Mouse (Mus musculus): Measurements from ENCODE around the gene Phf23.

Phf23 gene

DNA sequence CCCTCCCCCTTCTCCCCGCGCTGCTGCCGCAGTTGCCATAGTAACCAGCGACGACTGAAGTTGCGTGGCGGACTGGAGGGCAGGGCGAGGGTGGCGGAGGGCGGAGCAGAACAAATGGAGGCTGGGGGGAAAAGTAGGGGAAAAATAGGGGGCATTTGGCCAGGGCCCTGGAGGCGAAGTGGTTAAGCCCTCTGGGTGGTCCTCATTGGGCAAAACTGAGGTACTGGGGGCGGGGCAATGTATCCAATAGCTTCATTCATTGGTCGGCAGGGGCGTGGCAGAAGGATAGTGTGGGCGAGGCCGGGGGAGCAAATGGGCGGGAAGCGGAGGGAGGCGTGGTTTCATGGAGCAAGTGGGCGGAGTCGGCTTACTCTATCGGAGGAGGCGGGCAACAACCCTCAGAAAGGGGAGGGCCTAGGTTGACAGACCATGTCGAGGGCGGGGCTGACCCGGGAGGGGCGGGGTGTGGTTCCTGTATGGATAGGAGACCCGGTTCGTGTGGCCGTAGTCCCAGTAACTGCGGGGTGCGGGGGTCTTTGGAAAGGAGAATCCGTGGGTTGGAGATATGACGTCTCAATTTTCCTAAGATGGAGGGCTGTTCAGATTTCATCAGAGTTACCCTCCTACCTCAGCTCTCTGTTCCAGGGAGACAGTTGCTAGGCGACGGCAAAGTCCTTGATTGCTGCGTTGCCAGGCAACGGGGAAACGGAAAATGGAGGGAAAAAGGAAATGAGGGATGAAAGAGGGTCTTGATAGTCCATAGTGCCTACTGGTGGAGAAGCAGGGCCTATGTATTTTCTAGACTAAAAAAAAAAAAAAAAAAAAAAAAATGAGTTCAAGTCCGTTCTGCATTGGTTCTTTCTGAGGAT, 25.9 kb downstream of the Phf23 start:
- peak; percentile 94 for DNase-seq (ENCODE audit: low read depth, low spot score)

DNA sequence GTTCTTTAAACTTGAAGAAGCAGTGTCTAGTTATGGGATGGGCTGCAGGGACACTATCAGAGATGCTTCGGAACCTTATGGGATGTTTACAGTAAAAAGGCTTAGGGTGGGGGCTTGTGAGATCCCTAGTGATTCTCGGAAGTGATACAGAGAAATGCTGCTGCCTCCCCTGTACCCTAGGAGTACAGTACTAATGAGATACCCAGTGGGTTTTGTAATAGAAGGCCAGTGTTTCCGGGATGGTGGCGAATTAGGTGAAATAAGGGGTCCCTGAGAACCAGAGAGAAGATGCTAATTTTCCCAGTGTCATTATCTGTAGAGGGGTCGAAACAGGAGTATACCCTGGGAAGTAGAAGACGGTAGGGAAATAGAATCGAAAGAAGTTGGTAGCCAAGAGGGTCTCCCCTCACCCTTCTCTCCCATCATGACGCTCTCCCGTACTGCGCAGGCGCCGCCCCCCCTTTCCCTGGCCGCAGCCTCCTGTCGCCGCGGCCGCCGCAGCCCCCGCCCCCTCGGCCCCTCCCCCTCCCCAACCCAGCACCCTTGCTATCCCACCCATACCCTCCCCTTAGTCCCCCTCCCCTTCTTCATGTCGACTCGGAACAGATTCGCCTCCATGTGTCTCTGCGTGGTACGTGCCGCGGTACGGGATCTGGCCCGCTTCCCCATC, 28.0 kb downstream of the Phf23 start:
- DNase-seq (ENCODE audit: low read depth, low spot score), result no peak

DNA sequence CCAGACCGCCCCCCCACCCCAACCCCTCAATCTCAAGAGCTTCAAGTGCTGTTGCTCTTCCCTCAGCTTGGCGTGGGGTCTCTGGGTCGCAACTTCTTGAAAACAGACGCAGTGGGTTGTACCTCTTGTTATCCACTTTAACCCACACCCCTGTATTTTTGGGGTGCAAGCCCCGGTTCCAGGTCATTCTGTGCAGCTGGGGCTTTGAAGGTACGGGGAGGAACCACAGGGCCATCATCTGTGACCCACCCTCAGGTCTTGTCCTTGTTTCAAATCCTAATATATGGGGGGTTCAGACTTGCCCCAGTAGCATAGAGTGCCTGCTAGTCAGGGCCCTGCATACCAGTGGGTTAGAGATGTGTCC, 28.6 kb downstream of the Phf23 start:
- DNase-seq (ENCODE audit: low read depth, low spot score), result no peak

DNA sequence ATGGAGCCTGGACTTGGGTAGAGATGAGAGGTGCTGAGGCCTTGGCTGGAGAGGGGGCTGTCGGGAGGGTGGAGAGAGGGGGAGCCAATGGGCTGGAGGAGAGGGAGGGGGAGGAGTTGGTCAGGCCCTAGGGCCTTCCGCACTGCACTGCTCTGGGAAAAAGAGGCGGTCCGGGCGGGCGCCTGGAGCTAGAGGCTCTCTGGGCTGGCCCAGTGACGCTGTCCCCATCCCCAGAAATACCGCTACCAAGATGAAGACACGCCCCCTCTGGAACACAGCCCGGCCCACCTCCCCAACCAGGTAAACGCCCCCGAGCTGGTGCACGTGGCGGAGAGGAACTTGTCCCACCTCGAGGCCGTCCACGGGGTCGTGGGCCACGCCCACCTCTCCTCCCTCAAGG, 31.1 kb downstream of the Phf23 start:
- DNase-seq (ENCODE audit: low read depth, low spot score), result no peak

DNA sequence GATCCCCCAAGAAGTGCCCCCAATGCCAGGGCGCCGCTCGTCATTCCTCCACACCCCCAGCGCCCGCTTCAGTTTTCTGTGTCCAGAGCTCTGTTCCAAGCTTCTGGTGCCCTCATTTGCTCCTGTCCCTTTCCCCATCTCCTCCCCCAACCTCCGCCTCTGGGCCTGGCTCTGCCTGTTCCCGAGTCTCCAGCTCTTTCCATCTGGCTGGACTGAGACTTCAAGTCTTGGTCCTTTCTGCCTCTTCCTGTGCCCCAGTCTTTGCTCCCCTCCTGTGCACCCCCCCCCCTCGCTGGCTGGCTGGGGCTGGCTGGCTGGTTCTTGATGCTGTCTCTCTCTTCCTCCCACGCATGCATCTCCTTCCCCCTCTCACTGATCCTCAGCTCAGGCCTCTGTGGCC, 31.8 kb downstream of the Phf23 start:
- peak; percentile 73 for DNase-seq (ENCODE audit: low read depth, low spot score)

DNA sequence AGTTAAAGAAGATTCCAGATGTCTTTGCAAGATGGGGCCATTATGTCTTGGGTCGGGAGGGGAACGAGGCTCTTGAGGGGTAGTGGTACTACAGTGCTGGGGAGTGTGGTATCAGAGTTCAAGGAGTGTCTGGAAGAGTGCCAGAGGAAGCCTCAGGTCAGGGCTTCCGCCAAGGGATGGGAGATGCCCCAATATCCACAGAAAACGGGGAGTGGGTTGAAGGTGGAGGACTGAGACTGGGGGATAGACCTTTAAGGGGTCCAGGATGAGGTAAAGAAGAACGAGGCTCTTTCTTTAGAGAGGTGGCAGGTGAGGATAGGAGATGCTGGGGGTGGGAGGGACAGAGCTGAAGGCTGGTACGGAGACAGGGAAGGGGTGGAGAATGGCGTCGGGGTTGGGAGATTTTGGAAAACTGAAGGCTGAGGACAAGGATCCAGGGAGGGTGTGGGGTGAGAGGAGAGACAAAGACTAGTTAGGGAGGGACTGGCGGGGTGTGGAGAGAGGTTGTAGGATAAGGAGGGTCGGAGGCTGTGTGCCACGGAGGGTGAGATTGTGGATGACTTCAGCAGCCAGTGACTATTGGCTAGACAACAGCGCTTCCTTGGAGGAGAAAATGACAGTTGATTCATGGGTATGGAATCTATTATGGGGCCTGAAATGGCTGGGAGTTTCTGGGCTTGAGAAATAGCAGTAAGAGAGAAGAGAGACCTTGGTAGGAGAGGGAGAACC, 33.0 kb downstream of the Phf23 start:
- no peak for DNase-seq (ENCODE audit: low read depth, low spot score)

DNA sequence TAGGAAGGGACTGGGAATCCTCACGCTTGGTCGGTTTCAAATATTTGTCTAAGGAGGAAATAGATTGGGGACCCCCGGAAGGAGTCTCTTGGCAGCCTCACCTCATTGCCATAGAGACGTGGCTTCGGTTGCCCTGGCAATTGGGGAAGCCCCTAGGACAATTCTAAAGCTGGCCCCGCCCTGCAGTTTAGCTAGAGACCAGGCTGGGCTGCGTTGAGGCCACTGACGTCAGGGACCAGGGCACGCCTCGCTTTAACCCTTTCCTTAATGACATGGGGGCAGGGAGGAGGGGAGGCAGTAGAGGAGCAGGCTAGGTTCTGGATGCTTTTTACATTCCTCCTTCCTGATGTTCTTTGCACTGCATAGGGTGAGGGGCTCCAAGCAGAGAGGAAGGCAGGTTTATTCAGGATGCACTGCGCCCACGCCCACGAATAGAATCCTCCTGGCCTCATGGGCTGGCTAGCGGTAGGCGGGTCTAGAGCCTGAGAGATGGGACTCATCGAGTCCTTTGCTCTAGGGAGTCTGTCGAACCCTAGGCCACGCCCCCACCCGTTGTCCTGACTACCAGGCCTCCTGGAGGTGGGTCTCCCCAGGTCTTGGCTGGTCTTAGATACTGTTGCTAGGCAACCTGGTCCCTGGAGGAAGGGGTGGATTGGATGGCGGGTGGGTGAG, 33.7 kb downstream of the Phf23 start:
- DNase-seq (ENCODE audit: low read depth, low spot score), result peak; percentile 92

DNA sequence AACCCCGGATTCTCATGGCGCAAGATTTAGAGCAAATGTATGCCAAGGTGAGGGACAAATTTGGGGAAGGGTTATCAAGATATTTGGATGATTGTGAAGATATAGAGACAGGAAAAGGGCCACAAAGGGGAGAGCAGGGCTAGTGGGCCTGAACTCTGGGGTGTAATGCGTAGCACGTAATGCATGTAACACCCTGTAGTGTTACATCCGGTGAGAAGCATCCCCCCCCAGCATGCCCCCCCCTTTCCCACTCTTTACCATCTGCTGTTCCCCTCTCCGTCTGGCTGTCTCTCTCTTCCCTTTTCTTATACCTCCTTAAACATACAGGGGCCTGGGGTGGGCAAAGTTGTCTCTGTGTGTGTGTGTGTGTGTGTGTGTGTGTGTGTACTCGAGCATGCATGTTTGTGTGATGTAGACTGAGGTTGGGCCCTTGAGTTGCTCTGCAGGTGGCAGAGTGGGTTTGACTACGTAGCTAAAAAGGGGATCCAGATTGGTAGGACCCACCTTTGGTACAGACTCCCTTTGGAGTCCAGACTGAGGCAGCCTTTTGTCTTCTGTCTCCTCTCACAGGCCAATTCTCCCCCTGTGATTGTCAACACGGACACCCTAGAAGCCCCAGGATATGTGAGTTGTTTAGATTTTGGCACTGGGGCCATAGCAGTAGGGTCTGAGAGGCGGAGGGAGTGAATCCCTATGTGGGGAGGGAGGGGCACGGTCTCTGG, 34.4 kb downstream of the Phf23 start:
- no peak for DNase-seq (ENCODE audit: low read depth, low spot score)

DNA sequence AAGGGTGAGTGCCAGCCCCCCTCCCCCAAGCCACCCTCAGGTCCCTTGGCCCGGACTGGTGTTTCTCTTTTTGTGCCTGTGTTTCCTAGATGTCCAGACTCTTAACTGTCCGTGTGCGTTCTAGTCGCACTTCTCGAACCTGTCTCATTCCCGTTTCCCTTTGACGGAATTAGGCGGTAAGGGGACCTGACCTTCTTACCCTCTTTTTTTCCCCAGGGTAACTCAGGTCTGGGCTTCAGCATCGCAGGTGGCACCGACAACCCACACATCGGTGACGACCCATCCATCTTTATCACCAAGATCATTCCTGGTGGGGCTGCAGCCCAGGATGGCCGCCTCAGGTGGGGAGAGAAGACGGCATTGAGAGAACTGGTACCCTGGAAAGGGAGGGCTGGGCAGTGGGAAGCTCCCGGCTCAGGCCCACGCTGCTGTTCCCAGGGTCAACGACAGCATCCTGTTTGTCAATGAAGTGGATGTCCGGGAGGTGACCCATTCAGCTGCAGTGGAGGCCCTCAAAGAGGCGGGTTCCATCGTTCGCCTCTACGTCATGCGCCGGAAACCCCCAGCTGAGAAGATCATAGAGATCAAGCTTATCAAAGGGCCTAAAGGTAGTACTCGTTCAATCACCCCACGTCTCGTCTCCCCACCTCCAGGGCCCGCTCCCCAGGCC, 35.2 kb downstream of the Phf23 start:
- no peak for DNase-seq (ENCODE audit: low read depth, low spot score)

DNA sequence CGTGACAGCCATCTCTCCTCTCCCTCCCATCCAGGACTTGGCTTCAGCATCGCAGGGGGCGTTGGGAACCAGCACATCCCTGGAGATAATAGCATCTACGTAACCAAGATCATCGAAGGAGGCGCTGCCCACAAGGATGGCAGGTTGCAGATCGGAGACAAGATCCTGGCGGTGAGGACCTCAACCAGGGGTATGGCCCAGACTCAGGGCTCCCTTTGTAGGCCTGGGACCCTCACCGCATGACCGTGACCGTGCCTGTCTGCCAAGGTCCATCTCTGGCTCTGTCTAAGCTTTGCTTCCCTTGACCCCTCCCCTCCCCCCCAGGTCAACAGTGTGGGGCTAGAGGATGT, 35.7 kb downstream of the Phf23 start:
- DNase-seq (ENCODE audit: low read depth, low spot score), result no peak

DNA sequence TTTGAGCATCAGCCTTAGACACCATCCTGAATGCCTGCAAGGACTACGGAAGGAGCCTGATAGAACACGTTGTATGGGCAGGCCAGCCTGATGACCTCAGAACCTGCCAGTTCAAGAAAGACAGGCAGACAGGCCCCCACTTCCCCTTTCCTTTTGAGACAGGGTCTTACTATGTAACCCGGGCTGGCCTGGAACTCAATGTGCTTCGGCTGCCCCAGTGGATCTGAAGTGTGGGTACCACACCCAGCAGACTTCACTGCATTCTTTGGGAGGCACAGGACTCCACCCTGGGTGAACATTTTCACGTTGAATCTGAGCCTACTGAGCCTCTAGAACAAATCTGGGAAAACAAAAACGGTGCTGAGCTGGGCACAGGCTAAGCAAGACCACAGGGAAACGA, 42.6 kb downstream of the Phf23 start:
- no peak for DNase-seq (ENCODE audit: low read depth, low spot score)

DNA sequence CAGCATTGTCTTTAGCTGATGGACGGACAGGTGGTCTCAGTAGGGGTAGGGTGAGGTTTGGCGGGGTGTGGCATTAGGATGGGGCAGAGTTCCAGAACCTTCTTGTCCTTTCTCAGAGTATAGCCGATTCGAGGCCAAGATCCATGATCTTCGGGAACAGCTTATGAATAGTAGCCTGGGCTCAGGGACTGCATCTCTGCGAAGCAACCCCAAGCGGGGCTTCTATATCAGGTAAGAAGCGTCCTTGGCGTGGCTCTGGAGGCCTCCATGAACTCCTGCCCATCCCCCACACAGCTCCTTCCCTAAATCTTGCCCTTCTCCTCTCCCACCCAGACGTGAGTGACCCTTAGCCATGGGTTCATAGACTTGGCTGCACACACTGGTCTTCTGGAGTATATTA, 44.1 kb downstream of the Phf23 start:
- no peak for DNase-seq (ENCODE audit: low read depth, low spot score)

DNA sequence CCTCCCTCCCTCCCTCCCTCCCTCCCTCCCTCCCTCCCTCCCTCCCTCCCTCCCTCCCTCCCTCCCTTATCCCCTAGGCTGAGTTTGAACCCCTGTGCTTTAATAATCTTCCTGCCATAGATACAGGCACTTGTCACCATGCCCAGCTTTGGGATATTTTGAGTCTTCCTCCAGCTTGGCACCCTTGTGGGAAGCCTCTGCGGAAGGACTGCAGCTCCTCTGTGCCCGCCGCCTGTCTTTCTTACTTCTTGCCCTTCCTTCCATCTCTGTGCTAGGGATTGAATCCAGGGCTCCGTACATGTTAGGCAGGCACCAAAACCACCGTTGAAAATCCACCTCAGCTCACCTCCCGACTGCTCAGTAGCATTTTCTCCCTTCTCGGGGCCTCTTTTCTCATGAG, 44.6 kb downstream of the Phf23 start:
- no peak for DNase-seq (ENCODE audit: low read depth, low spot score)

DNA sequence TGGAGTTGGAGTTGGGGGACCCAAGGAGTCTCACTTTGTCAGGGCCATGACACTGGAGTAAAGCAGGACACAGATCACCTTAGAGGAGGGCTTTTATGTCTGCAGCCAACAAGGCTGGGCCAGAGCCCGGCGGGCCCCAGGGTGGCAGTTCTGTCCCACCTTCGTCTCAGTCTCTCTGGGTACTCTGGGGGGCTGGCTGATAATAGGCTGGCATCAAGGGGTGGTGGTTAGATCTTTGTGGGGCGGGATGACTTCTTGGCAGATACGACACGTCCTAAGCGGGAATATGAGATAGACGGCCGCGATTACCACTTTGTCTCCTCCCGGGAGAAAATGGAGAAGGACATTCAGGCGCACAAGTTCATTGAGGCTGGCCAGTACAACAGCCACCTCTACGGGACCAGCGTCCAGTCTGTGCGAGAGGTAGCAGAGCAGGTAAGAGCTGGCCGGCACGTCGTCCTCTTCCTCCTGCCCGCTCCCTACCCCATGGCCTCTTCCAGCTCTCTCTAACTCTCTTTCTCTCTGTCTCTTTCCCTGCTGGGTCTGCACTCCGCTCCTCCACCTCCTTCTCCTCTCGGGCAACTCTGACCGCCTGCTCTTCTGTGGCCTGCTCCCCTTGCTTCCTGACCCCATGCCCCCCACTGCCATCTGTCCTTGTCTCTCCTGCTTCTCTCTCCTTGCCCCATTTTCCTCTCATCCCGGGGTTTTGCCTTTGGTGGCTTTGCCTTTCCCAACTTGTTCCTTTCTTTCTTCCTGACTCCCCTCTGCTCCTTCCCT, 46.9 kb downstream of the Phf23 start:
- no peak for DNase-seq (ENCODE audit: low read depth, low spot score)

DNA sequence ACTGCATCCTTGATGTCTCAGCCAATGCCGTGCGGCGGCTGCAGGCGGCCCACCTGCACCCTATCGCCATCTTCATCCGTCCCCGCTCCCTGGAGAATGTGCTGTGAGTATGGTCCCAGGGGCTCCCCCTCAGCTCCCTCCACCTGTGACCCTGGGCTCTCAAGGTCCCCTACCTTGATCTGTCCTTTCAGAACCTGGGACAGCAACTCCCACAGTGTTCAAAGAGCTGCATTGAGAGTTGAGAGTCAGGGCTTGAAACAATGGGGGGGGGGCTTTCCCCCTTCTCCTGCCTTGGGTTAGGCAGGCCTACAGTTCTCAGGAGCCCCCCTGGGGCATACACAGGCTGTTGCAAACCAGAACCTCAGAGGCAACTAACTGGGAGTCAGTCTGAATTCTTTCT, 48.1 kb downstream of the Phf23 start:
- DNase-seq (ENCODE audit: low read depth, low spot score), result no peak

DNA sequence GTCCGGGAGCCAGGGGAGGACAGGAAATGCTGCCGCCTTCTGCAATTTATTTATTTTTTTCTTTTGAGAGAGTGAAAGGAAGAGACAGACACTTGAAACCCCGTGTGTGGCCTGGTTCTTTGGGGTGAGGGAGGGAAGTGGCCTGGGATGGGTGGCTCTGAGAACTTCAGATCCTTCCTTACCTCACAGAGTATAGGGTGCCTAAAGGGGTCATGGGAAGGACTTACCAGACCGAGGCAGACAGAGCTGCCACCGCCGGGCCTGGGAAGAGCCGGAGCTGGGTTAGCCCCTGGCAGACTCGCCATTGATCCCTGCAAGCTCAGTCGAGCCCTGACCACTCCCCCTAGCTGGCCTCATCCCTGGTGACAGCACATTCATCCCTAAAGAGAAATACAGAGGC, 49.9 kb downstream of the Phf23 start:
- DNase-seq (ENCODE audit: low read depth, low spot score), result no peak

DNA sequence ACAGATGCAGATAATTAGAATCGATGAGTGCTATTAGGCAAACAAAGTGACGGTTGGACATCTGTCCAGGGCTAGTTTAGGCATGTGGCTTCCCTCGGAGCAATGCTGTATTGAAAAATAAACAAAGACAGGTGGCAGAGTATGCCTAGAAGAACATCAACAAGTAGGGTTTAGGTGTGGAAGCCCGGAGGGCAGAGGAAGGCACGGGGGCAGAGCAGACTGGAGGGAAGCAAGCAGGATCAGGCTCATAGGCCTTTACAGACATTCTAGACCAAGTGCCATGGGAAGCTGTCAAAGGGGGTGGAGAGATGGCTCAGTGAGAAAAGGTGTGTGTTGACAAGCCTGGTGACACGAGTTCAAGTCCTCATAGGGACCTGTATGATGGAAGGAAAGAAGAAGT, 53.8 kb downstream of the Phf23 start:
- no peak for DNase-seq (ENCODE audit: low read depth, low spot score)
